Mouse (Mus musculus): ENCODE measurements around the gene Gmip. TPM values are rescaled to one million over a fixed set of nuclear protein-coding genes. Genes with fewer than 3 reads are reported as not detected.

The Gmip gene
- polyA plus RNA-seq, 1 experiment from 2014 or later: 8.5 TPM

- ATAC-seq (ENCODE audit: borderline replicate concordance, extremely low read depth, low FRiP score, low TSS enrichment): peak; percentile 71
- H3K27ac ChIP-seq: peak overlapping the region; percentile 77
These were observed 16.9 kb upstream of the Gmip start for GRCm38 (mm10) chr8:69791415-69792068.

DNA sequence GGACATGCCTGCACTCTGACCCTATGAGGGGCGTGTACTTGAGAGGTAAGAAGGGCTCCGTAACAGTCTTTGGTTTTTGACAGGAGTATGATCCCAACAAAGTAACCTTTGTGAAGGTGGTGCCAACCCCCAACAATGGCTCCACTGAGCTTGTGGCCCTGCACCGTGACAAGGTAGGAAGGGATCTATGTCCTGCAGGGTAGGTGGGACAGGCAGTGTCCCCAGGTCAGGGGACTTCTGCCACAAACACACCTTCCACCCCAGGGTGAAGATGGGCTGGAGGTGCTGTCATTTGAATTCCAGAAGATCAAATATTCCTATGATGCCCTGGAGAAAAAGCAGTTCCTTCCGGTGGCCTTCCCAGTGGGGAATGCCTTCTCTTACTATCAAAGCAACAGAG lies 14.8 kb upstream of the Gmip start:
- Histone ChIP-seq H3K9me3 (no peaks in the 10 kb centered on the region), H3K4me3 (no peak overlapping the region), H3K36me3 (peaks cover 54% of the 10 kb centered on the region), H3K27me3 (no peaks in the 10 kb centered on the region), H3K4me2 (no peak overlapping the region), H3K4me1 (peaks cover 23% of the 10 kb centered on the region), H3K27ac (no peak overlapping the region), H3K9ac (no peak overlapping the region)
- 89% methylated on average over 4 of the region's 4 CpGs for WGBS
- ATAC-seq (ENCODE audit: borderline replicate concordance, extremely low read depth, low FRiP score, low TSS enrichment): no peak

More at GRCm38 (mm10) chr8:69791415-69792068, 16.9 kb upstream of the Gmip start:
- H3K36me3 ChIP-seq: peaks cover 33% of the 10 kb centered on the region
- H3K9me3 ChIP-seq: no peaks in the 10 kb centered on the region
- under 1% methylated on average over 44 of the region's 48 CpGs for WGBS
- H3K4me3 ChIP-seq: peak overlapping the region; percentile 95
- H3K4me2 ChIP-seq: peak overlapping the region; percentile 68
- peaks cover 23% of the 10 kb centered on the region for H3K4me1 ChIP-seq
- H3K27me3 ChIP-seq: no peaks in the 10 kb centered on the region
- H3K9ac ChIP-seq: peak overlapping the region; percentile 91

DNA sequence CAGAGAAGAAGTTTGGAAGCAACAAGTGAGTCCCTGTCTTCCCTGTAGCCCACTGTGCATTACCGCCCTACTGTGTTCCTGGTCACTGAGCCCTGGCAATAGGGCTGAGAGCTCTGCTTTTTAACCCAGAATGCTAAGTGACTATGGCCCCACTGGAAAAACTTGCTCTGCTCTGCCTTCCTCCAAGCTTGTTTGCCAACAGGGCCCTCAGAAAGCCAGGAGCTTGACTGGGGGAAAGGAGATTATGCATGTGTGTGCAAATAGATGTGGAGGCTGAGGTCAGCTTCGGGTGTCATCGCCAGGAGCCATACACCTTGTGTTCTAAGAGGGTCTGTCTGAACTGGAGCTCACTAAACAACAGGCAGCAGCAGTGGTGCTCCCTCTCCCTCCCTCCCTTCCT lies 14.4 kb upstream of the Gmip start:
- no peaks in the 10 kb centered on the region for H3K27me3 ChIP-seq
- H3K27ac ChIP-seq: no peak overlapping the region
- no peaks in the 10 kb centered on the region for H3K9me3 ChIP-seq
- H3K36me3 ChIP-seq: peaks cover 58% of the 10 kb centered on the region
- no peak overlapping the region for H3K4me3 ChIP-seq
- ATAC-seq (ENCODE audit: borderline replicate concordance, extremely low read depth, low FRiP score, low TSS enrichment): no peak
- H3K4me2 ChIP-seq: no peak overlapping the region
- 89% methylated on average over 3 of the region's 3 CpGs for WGBS
- peaks cover 23% of the 10 kb centered on the region for H3K4me1 ChIP-seq
- no peak overlapping the region for H3K9ac ChIP-seq

DNA sequence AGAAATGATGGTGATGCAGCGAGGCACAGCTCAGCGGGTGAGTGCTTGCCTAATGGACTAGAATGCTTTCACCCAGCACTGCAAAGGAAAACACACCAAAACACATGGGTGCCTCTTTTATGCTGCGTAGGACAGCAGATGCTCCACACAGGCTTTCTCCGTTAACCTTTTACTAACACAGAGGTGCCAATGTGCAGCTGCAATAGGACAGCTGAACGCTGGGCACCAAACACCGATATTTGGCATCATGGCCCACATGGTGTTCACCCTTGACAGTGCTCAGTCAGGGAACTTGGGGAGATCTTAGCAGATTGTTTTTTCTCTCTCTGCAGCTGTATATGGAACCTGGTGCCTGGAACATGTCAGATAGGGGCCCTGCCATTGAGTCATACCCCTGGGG lies 13.6 kb upstream of the Gmip start:
- H3K27ac ChIP-seq: no peak overlapping the region
- no peak overlapping the region for H3K4me2 ChIP-seq
- no peak overlapping the region for H3K9ac ChIP-seq
- no peaks in the 10 kb centered on the region for H3K27me3 ChIP-seq
- no peak for ATAC-seq (ENCODE audit: borderline replicate concordance, extremely low read depth, low FRiP score, low TSS enrichment)
- H3K4me1 ChIP-seq: peaks cover 19% of the 10 kb centered on the region
- peaks cover 66% of the 10 kb centered on the region for H3K36me3 ChIP-seq
- WGBS: 93% methylated on average over 6 of the region's 6 CpGs
- H3K4me3 ChIP-seq: no peak overlapping the region
- H3K9me3 ChIP-seq: no peaks in the 10 kb centered on the region

GRCm38 (mm10) chr8:69796721-69797345 lies 11.6 kb upstream of the Gmip start:
- 93% methylated on average over 16 of the region's 16 CpGs for WGBS
- no peaks in the 10 kb centered on the region for H3K9me3 ChIP-seq
- no peak for ATAC-seq (ENCODE audit: borderline replicate concordance, extremely low read depth, low FRiP score, low TSS enrichment)
- H3K4me1 ChIP-seq: peaks cover 14% of the 10 kb centered on the region
- no peak overlapping the region for H3K27ac ChIP-seq
- H3K9ac ChIP-seq: no peak overlapping the region
- peaks cover 84% of the 10 kb centered on the region for H3K36me3 ChIP-seq
- no peak overlapping the region for H3K4me2 ChIP-seq
- no peaks in the 10 kb centered on the region for H3K27me3 ChIP-seq
- no peak overlapping the region for H3K4me3 ChIP-seq

- H3K27ac ChIP-seq: no peak overlapping the region
These were observed 10.8 kb upstream of the Gmip start for GRCm38 (mm10) chr8:69797661-69798060.

GRCm38 (mm10) chr8:69799261-69799660 lies 9.2 kb upstream of the Gmip start:
- no peaks in the 10 kb centered on the region for H3K27me3 ChIP-seq
- no peaks in the 10 kb centered on the region for H3K4me1 ChIP-seq

More at GRCm38 (mm10) chr8:69797661-69798060, 10.8 kb upstream of the Gmip start:
- 94% methylated on average over 10 of the region's 10 CpGs for WGBS
- H3K36me3 ChIP-seq: peaks cover 92% of the 10 kb centered on the region
- H3K9ac ChIP-seq: no peak overlapping the region
- H3K4me3 ChIP-seq: no peak overlapping the region
- no peaks in the 10 kb centered on the region for H3K27me3 ChIP-seq
- no peak overlapping the region for H3K4me2 ChIP-seq
- no peak for ATAC-seq (ENCODE audit: borderline replicate concordance, extremely low read depth, low FRiP score, low TSS enrichment)
- H3K9me3 ChIP-seq: no peaks in the 10 kb centered on the region
- H3K4me1 ChIP-seq: peaks cover 6% of the 10 kb centered on the region

DNA sequence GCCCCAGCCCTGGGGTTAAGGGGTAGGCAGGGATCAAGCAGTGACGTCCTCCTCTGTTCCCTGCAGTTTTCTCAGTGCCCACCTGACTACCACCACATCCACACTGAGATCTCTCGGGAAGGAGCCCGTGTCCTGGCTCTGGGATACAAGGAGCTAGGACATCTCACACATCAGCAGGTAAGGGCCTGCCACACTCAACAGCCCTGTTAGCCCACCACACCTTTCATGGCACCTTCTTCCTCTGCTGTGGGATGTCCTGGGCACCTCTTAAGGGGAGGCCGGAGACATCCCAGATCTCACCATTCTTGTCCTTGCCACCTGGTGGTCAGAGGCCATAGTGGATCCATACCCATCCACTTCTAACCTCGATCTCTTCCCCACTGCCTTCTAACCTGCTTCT lies 8.5 kb upstream of the Gmip start:
- H3K9ac ChIP-seq: no peak overlapping the region
- H3K4me2 ChIP-seq: no peak overlapping the region
- H3K9me3 ChIP-seq: no peaks in the 10 kb centered on the region
- H3K4me1 ChIP-seq: no peaks in the 10 kb centered on the region
- no peak overlapping the region for H3K4me3 ChIP-seq
- H3K27ac ChIP-seq: no peak overlapping the region
- WGBS: 89% methylated on average over 5 of the region's 5 CpGs
- H3K36me3 ChIP-seq: peaks cover 96% of the 10 kb centered on the region
- ATAC-seq (ENCODE audit: borderline replicate concordance, extremely low read depth, low FRiP score, low TSS enrichment): no peak
- no peaks in the 10 kb centered on the region for H3K27me3 ChIP-seq

More at GRCm38 (mm10) chr8:69799261-69799660, 9.2 kb upstream of the Gmip start:
- H3K4me3 ChIP-seq: no peak overlapping the region
- no peak overlapping the region for H3K27ac ChIP-seq
- no peak overlapping the region for H3K9ac ChIP-seq
- 89% methylated on average over 8 of the region's 8 CpGs for whole genome bisulfite sequencing
- H3K4me2 ChIP-seq: no peak overlapping the region
- H3K36me3 ChIP-seq: peaks cover 98% of the 10 kb centered on the region
- no peak for ATAC-seq (ENCODE audit: borderline replicate concordance, extremely low read depth, low FRiP score, low TSS enrichment)
- no peaks in the 10 kb centered on the region for H3K9me3 ChIP-seq

DNA sequence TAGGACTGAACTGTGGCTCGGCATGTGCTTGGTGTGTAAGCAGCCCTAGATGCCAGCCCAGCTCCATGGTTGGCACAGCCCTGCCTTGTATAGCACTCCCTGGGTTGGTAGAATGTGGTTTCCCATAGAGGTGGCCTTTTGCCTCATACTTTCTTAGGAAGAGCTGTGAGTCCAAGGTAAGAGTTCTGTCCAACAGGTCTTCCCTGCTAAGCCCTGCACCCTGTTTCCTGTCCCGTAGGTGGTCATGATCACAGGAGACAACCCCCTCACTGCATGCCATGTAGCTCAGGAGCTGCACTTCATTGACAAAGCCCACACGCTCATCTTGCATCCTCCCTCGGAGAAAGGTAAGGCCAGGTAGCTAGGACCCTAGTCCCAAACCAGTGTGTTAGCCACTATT lies 6.7 kb upstream of the Gmip start:
- no peak for ATAC-seq (ENCODE audit: borderline replicate concordance, extremely low read depth, low FRiP score, low TSS enrichment)
- Histone ChIP-seq H3K4me1 (no peaks in the 10 kb centered on the region), H3K36me3 (peaks cover 96% of the 10 kb centered on the region), H3K4me3 (no peak overlapping the region), H3K27ac (no peak overlapping the region), H3K27me3 (no peaks in the 10 kb centered on the region), H3K9me3 (no peaks in the 10 kb centered on the region), H3K4me2 (no peak overlapping the region), H3K9ac (no peak overlapping the region)
- WGBS: 93% methylated on average over 4 of the region's 4 CpGs

DNA sequence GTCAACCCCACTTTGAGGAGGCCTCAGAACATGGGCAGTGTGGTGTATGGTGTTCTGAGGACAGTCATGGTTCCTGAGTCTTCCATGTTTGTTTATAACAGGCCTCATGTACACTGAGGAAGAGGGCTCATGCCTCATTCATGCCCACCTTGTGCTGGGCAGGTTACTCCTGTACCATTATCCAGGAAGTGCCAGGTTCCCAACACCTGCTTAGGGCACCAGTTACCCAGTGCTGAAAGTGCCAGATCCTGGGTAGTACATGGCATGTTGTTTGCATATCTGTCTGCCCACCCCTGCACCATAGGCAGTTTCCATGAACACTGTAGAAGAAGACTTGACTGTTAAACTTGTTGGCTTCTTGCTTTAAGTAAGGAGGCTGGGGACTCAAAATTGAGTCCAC lies 6.3 kb upstream of the Gmip start:
- Histone ChIP-seq H3K9ac (no peak overlapping the region), H3K4me2 (no peak overlapping the region), H3K4me1 (no peaks in the 10 kb centered on the region), H3K27me3 (no peaks in the 10 kb centered on the region), H3K9me3 (no peaks in the 10 kb centered on the region), H3K27ac (no peak overlapping the region), H3K36me3 (peaks cover 96% of the 10 kb centered on the region), H3K4me3 (no peak overlapping the region)
- no peak for ATAC-seq (ENCODE audit: borderline replicate concordance, extremely low read depth, low FRiP score, low TSS enrichment)

DNA sequence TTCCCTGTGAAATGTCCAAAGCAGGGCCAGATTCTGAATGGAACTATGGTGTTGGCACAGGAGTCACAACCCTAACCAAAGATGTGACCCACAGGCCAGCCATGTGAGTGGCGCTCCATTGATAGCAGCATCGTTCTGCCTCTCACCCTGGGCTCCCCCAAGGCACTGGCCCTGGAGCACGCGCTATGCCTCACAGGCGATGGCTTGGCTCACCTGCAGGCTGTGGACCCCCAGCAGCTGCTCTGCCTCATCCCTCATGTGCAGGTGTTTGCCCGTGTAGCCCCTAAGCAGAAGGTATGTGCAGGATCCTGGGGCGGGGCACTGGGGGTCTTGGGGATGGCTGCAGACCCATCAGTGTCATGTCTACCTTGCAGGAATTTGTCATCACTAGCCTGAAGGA lies 5.1 kb upstream of the Gmip start:
- Histone ChIP-seq H3K36me3 (peaks cover 95% of the 10 kb centered on the region), H3K9ac (no peak overlapping the region), H3K4me3 (no peak overlapping the region), H3K9me3 (no peaks in the 10 kb centered on the region), H3K4me1 (peaks cover 3% of the 10 kb centered on the region; the same call in 1 of the 2 replicates), H3K4me2 (no peak overlapping the region), H3K27me3 (no peaks in the 10 kb centered on the region), H3K27ac (no peak overlapping the region)
- ATAC-seq (ENCODE audit: borderline replicate concordance, extremely low read depth, low FRiP score, low TSS enrichment): no peak
- 85% methylated on average over 7 of the region's 7 CpGs for WGBS

- no peak for ATAC-seq (ENCODE audit: borderline replicate concordance, extremely low read depth, low FRiP score, low TSS enrichment)
- H3K4me1 ChIP-seq: peaks cover 12% of the 10 kb centered on the region; the same call in 1 of the 2 replicates
- 91% methylated on average over 6 of the region's 6 CpGs for WGBS
- H3K9ac ChIP-seq: no peak overlapping the region
- H3K36me3 ChIP-seq: peaks cover 83% of the 10 kb centered on the region
- no peaks in the 10 kb centered on the region for H3K27me3 ChIP-seq
- no peak overlapping the region for H3K4me3 ChIP-seq
- no peaks in the 10 kb centered on the region for H3K9me3 ChIP-seq
- no peak overlapping the region for H3K27ac ChIP-seq
- no peak overlapping the region for H3K4me2 ChIP-seq
These were observed 3.9 kb upstream of the Gmip start for GRCm38 (mm10) chr8:69804537-69804936.

Data from lung, embryonic 15.5 days (tissue).